In genomic region chr3:66747073-66747710, GRCm38 (mm10) we compare ENCODE assay signal across 12 mouse cellular contexts.
DNase-seq lines count a peak whose midpoint lies in the region; ATAC-seq lines count a peak whose summit lies in the region.
"Had no signal": no experiment of that assay in that cellular context is flagged by ENCODE, and none has a peak within 500 bp of the region (broad histone marks: within the 10 kb centered on the region; RNA-seq: fewer than 3 reads in every experiment).

No protein-coding gene starts in this region.

- no peak overlapping the region for H3K9ac ChIP-seq in kidney, embryonic 15.5 days
- H3K9ac ChIP-seq in hindbrain, embryonic 16.5 days (ENCODE audit: low read depth, low read length) = no peak overlapping the region
- no peak overlapping the region for H3K9ac ChIP-seq in neural tube, embryonic 12.5 days

- ATAC-seq in kidney, embryonic 15.5 days (replicated peaks; ENCODE audit: low FRiP score) = no peak
- peak; percentile 82 for ATAC-seq in hindbrain, embryonic 16.5 days
- ATAC-seq in neural tube, embryonic 12.5 days (ENCODE audit: low FRiP score, low read depth) = peak; percentile 69

- no peaks in the 10 kb centered on the region for H3K4me1 ChIP-seq in kidney, embryonic 15.5 days
- H3K4me1 ChIP-seq in forebrain, embryonic 10.5 days = peaks cover 12% of the 10 kb centered on the region
- H3K4me1 ChIP-seq in hindbrain, embryonic 16.5 days (ENCODE audit: control insufficient read depth, insufficient read depth, low read depth, low read length) = peaks cover 7% of the 10 kb centered on the region
- H3K4me1 ChIP-seq in neural tube, embryonic 12.5 days = peaks cover 7% of the 10 kb centered on the region; the same call in 1 of the 2 replicates

- no peak overlapping the region for H3K4me2 ChIP-seq in kidney, embryonic 15.5 days
- H3K4me2 ChIP-seq in hindbrain, embryonic 16.5 days (ENCODE audit: low read length) = peak overlapping the region; percentile 67
- H3K4me2 ChIP-seq in neural tube, embryonic 12.5 days (replicated peaks) = peak overlapping the region; percentile 41

- no peaks in the 10 kb centered on the region for H3K36me3 ChIP-seq in kidney, embryonic 15.5 days
- no peaks in the 10 kb centered on the region for H3K36me3 ChIP-seq in forebrain, embryonic 10.5 days (replicated peaks)
- no peaks in the 10 kb centered on the region for H3K36me3 ChIP-seq in hindbrain, embryonic 16.5 days (ENCODE audit: control insufficient read depth, insufficient read depth, low read length)
- H3K36me3 ChIP-seq in neural tube, embryonic 12.5 days = no peaks in the 10 kb centered on the region

- H3K27ac ChIP-seq in kidney, embryonic 15.5 days = no peak overlapping the region
- no peak overlapping the region for H3K27ac ChIP-seq in forebrain, embryonic 10.5 days
- H3K27ac ChIP-seq in hindbrain, embryonic 16.5 days (ENCODE audit: low read depth, low read length) = peak overlapping the region; percentile 20; the same call in 1 of the 2 replicates
- no peak overlapping the region for H3K27ac ChIP-seq in neural tube, embryonic 12.5 days
- H3K27ac ChIP-seq: heart, adult 2 months; macrophage had no signal

- DNase-seq in kidney, postnatal 36 days = peak; percentile 8 to 12
- peak; percentile 17 for DNase-seq in forebrain, embryonic 10.5 days (ENCODE audit: extremely low spot score, low spot score)
- DNase-seq in c-Kit-positive CD71-positive TER-119-positive erythroid progenitor cells, embryonic 14.5 days (ENCODE audit: low spot score) = no peak
- no peak for DNase-seq in gastrocnemius, adult 18-20 months (ENCODE audit: low spot score)
- no peak for DNase-seq in adipocyte (ENCODE audit: low spot score)
- DNase-seq: adrenal gland, postnatal 25 days; heart, adult 2 months; thymus, postnatal 25 days had no signal

- 44% methylated on average over 20 of the region's 20 CpGs for WGBS in kidney, embryonic 15.5 days
- WGBS in forebrain, embryonic 10.5 days = 46% methylated on average over 20 of the region's 20 CpGs
- 24% methylated on average over 20 of the region's 20 CpGs for whole genome bisulfite sequencing in hindbrain, embryonic 16.5 days
- 34% methylated on average over 20 of the region's 20 CpGs for WGBS in neural tube, embryonic 12.5 days

- H3K9me3 ChIP-seq in kidney, embryonic 15.5 days (replicated peaks) = no peaks in the 10 kb centered on the region
- H3K9me3 ChIP-seq in forebrain, embryonic 10.5 days = no peaks in the 10 kb centered on the region
- no peaks in the 10 kb centered on the region for H3K9me3 ChIP-seq in hindbrain, embryonic 16.5 days (ENCODE audit: control insufficient read depth, low read length)
- H3K9me3 ChIP-seq in neural tube, embryonic 12.5 days = no peaks in the 10 kb centered on the region

- no peak overlapping the region for H3K4me3 ChIP-seq in kidney, embryonic 15.5 days (replicated peaks)
- no peak overlapping the region for H3K4me3 ChIP-seq in forebrain, embryonic 10.5 days
- H3K4me3 ChIP-seq in hindbrain, embryonic 16.5 days (ENCODE audit: low read length) = peak overlapping the region; percentile 29
- H3K4me3 ChIP-seq in neural tube, embryonic 12.5 days = no peak overlapping the region
- H3K4me3 ChIP-seq: heart, adult 2 months had no signal

- H3K27me3 ChIP-seq in kidney, embryonic 15.5 days = 0 out of 2 replicates have a peak, but pooled peaks cover under 1% of the 10 kb centered on the region
- H3K27me3 ChIP-seq in forebrain, embryonic 10.5 days (ENCODE audit: poor library complexity, severe bottlenecking) = peaks cover 91% of the 10 kb centered on the region
- no peaks in the 10 kb centered on the region; the same call in 1 of the 2 replicates for H3K27me3 ChIP-seq in hindbrain, embryonic 16.5 days (replicated peaks; ENCODE audit: control insufficient read depth, insufficient read depth, low read length)
- H3K27me3 ChIP-seq in neural tube, embryonic 12.5 days (replicated peaks) = no peaks in the 10 kb centered on the region

Comparison
In these comparisons a context has a peak if more than half of its experiments do, and no peak if none do; other contexts are left out.
1. DNase-seq: peak in kidney, postnatal 36 days (2 of 2) and forebrain, embryonic 10.5 days (single experiment); none in c-Kit-positive CD71-positive TER-119-positive erythroid progenitor cells, embryonic 14.5 days (single experiment), gastrocnemius, adult 18-20 months (single experiment) and adipocyte (single experiment).